Mouse (Mus musculus): ENCODE measurements at regions not wholly inside any gene's neighbourhood (a gene's known extent, or its start where the extent isn't known, plus 50 kb on each side); places are given as distances from the start of the nearest gene placed in this dataset.

GRCm38 (mm10) chr1:92343161-92343598, 130.5 kb downstream of the Ndufa10 start:
- no peak for TF ChIP-seq CHD2 (IDR thresholded peaks at IDR 0.05; ENCODE audit: low read length)
- no peak for TF ChIP-seq POLR2AphosphoS2 (IDR thresholded peaks at IDR 0.05; ENCODE audit: low read length)
- TF ChIP-seq MAX (IDR thresholded peaks at IDR 0.05; ENCODE audit: low read length), result no peak
- TF ChIP-seq MEF2A (IDR thresholded peaks at IDR 0.05; ENCODE audit: extremely low read depth, insufficient replicate concordance, low read depth, low read length, poor library complexity, severe bottlenecking), result no peak
- no peak for TF ChIP-seq CTCF (IDR thresholded peaks at IDR 0.05 in 2 of 3, conservative IDR thresholded peaks at IDR 0.05 in 1 of 3; ENCODE audit: control insufficient read depth in 1 of 3, insufficient read depth in 1 of 3, low read depth in 2 of 3, low read length in 3 of 3, poor library complexity in 1 of 3, severe bottlenecking in 1 of 3)
- no peak for TF ChIP-seq MAFK (IDR thresholded peaks at IDR 0.05; ENCODE audit: borderline replicate concordance, low read depth, low read length)
- TF ChIP-seq ZNF384 (IDR thresholded peaks at IDR 0.05; ENCODE audit: low read depth, low read length), result no peak
- no peak for TF ChIP-seq EP300 (IDR thresholded peaks at IDR 0.05; ENCODE audit: low read depth in 1 of 2, low read length in 2 of 2)
- no peak for TF ChIP-seq CHD1 (IDR thresholded peaks at IDR 0.05; ENCODE audit: low read depth, low read length)
- no peak for TF ChIP-seq JUND (IDR thresholded peaks at IDR 0.05; ENCODE audit: low read depth, low read length)
- TF ChIP-seq ZMIZ1 (IDR thresholded peaks at IDR 0.05; ENCODE audit: low read depth, low read length), result no peak
